Mouse (Mus musculus) lung, postnatal 36 days (tissue): ENCODE measurements around the gene Gpr152.
"Not testable (repeated sequence)": the region's sequence is repeated elsewhere in the genome, so short reads cannot be mapped to it uniquely, and the experiment has no call there.

Experiments
- DNase-seq: peaks from one replicate; pipeline ENCODE4 v3.0.0; 2022; ENCODE audit warnings: mixed read lengths

The Gpr152 gene

DNA sequence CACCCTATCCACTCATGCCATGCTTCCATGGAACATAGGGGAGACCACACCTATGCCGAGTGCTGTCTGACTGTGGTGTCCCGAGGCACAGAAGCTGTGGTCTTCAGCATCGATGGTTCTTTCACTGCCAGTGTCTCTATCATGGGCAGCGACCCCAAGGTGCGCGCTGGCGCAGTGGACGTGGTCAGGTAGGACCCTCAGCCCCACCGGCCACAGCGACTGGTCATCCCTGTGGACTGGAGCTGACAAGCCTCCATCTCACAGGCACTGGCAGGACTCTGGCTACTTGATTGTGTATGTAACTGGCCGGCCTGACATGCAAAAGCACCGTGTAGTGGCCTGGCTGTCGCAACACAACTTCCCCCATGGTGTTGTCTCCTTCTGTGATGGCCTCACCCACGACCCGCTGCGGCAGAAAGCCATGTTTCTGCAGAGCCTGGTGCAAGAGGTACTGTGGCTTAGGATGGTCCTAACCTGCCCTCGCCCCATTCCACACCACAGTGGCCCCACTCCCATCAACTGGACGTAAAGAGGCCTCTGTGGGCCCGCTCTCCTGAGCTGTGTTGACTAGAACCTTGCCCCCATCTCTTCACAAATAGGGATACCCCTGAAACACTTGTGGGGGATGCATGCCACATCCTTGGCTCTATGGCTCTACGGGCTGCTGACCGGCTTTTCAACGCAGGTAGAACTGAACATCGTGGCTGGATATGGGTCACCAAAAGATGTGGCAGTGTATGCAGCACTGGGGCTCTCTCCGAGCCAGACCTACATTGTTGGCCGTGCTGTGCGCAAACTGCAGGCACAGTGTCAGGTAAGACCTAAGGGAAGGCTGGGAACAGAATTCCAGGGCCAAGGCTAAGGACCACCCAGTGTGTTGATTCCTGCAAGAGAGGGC lies 27.3 kb upstream of the Gpr152 start:
- peak; percentile 52 for DNase-seq

DNA sequence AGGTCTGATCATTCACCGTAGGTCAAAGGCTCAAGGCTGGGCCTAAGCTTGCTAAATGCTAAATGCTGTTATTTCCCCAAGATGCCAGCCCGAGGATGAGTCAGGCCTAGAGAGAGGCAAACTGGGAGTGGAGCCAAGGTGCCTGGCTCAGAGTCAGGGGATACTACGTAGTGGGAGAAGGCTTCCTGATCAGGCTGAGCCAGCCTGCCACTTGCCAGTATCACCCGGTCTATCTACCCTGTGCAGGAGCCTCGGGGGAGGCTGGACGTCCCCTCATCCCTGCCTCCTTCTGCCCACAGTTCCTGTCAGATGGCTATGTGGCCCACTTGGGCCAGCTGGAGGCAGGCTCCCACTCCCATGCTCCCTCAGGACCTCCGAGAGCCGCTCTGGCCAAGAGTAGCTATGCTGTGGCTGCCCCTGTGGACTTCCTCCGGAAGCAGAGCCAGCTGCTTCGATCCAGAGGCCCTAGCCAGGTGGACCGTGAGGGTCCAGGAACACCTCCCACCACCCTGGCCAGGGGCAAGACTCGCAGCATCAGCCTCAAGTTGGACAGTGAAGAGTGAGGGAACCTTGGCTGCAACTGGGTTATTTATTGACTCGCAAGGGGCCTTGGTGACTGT lies 26.3 kb upstream of the Gpr152 start:
- DNase-seq: peak; percentile 84

DNA sequence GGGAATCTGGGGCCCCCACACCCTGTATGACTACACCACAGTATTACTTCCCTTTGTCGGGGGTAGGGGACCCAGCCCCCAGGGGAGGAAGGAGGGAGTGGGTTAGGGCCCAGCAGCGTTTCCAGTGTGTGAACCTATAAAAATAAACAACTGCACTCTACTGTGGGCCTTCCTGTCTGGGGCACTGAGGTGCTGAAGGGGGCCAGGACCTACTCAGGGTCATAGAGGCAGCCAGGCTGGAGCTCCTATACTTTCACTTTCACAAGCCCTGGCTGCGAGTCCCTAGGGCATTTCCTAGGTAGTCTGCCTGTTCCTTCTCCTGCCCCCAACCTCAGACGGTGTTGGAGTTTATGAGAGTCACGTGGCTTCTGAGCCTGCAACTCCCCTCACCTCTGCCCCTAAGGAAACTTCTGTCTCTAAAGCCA lies 25.8 kb upstream of the Gpr152 start:
- DNase-seq: peak; percentile 60

DNA sequence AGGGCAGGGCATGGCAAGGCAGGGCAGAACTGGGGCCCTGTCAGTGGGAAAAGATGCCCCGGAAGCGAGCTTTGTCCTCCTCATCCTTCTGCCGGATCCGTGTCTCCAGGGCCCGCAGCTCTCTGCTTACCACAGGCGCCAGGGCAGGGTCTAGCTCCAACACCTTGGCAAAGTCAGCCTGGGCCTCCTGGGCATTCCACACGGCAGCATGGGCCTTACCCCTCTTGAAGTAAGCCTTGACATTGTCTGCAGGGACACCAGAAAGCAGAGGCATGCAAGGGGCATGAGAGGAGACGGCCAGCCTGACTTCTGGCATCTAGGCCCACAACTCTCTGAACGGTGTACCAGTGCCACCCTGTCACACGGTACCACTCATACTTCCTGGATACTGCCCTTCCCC lies 25.0 kb upstream of the Gpr152 start:
- DNase-seq: no peak

DNA sequence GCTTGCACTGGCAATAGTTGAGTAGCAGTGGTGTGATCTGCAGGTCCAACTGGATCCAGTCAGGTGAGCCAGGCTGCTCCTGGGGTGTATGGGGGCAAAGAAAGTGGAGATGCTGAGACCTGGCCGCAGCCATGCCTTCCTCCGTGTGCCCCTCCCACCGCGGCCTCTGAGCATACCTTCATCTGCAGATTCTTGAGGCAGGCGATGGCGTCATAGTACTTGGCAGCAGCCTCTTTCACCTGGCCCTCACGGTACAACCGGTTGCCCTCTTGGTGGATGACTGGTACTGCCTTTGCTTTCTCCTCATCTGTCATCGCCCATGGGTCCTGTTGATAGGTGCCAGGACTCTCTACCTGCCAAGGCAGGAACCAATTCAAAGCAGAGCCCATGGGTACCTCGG lies 24.4 kb upstream of the Gpr152 start:
- DNase-seq: no peak

DNA sequence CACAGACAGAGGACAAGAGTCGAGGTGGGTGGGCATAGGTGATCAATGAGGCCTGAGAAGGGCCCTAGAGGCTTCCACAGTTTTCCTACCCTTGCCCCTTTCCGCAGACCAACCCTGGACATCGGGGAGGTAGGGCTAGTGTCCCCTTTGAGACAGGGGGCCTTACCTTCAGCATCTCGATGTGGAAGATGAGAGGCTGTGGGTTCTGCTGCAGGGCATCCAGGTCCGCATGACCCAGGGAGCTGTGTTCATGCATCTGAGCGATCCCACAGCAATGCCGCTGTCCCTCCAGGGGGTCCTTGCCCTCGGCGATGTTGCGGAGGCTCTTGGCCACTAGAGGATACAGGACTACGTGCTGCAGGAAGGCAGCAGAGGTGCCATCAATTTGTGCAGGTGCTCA lies 23.8 kb upstream of the Gpr152 start:
- DNase-seq: no peak

DNA sequence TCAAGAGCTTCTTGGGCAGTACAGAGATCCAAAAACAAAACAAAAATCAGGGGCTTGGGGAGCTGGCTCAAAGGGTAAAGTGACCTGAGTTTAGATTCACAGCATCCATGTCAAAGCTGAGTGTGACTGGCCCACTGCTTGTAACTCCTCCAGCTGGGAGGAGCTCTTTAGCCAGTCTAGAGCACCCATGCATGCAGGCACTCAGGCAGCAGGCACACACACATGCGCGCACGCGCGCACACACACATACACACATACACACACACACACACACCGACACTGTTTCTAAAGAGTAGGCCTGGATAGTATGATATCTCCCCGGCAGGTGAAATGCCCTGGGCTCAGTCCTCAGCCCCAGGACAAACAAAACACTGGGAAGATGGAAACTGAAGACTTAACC lies 22.6 kb upstream of the Gpr152 start:
- no peak for DNase-seq

DNA sequence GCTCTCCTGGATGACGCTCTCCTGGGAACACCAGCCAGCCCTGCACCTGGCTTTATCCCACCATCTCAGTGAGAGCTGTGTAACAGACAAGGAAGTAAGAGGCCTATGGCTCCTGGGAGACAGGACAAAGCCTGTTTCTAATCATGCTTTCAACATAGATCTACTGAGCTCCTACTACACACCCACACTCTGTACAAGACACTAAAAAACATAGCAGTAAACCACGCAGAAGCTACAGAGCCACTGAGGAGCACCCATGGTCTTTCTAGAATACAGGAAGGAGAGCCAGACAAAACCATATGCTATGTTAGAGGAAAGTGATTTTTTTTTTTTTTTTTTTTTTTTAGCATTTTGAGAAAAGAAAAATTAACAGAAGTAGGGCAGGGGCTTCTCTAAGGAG lies 21.2 kb upstream of the Gpr152 start:
- no peak for DNase-seq

DNA sequence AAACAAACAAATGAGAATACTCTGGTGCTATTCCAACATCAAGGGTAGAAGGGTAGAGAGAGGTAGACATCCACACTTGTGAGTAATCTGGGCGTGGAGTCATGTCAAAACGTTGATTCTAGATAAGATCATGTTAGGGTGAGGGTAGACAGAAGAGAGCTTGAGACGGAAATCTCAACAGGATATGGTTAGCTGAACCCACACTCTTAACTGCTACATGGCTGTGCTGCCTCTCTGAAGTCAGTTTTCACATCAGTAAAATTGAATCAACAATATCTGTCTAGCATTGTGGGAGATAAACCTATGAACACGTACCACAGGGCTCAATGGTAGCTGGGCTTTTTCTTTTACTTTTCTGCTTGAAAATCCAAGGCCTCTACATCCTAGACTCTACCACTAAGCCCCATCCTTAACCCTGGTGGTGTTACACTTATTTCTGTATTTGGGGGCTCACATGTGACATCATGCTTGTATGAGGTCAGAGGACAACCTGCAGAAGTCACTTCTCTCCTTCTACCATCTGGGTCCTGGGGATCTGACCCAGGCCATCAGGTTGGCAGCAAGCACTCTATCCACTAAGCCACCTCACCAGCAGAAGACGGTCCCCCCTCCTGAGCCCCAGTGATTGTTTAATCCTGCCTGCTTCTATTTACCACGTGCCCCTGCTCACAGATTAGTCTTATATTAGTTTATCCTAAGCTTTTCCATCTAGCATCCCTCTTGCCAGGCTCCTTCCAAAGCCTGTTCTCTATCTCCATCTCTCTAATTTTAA lies 19.7 kb upstream of the Gpr152 start:
- DNase-seq: no peak

DNA sequence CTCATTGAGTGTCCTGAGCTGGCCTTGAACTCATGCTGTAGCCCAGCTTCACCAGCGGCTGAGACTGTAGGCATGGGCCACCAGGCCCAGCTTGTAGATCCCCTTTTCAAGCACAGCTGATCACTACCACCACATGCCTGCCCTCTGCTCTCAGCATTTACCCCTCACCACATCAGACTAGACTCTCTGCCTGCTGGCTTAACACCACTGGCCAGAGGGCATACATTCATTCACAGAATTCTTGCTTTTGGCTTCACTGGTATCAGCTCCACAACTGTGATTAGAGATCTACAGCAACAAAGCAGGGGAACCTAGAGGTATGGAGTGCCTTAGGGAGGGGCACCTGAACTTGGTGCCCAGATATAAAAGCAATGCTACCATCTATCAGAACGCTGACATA lies 19.1 kb upstream of the Gpr152 start:
- DNase-seq: no peak

DNA sequence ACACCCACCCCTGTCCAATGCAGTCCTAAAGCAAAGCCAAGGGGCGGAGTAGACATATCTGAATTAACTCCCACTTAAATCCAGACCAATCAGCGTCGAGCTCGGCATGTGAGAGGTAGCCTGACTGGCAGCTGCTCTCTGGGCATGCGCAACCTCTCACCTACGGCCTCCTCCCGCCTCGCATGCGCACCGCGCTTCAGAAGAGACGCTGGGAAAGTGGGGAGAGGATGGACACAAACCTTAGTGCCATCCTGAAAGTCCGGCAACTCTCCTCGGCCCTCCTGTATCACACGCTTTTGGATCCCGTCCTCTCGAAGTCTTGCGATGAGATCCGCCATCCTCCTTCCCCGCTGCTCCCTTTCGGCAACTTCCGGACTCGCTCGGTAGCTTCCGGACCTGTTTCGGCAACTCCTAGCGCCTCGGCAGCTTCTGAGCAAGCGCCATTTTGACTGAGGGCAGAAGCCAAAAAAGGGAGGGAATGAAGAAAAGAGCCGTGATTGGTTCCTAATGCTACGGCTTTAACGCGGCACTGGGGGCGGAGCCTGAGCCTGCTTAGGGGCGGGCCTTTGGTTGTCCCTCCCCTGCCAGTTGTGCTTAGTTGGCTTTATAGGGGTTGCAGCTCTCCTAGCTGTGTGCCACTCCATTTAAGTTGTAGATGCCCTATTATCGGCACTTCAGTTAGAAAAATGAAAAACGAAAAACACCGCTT lies 18.3 kb upstream of the Gpr152 start:
- DNase-seq: peak; percentile 100

DNA sequence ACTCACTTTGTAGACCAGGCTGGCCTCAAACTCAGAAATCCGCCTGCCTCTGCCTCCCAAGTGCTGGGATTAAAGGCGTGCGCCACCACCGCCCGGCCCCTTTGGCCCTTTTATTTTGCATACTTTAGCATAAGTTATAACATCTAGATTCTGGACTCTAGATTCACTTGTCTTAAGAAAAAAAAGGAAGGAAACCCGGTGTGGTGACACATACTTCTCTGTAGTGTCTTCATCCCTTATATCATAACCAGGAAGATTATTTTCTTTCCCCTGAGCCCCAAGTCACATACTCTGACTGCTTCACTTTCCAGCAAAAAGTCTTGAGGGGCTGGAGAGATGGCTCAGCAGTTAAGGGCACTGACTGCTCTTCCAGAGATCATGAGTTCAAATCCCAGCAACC lies 17.7 kb upstream of the Gpr152 start:
- DNase-seq: not testable (repeated sequence)

DNA sequence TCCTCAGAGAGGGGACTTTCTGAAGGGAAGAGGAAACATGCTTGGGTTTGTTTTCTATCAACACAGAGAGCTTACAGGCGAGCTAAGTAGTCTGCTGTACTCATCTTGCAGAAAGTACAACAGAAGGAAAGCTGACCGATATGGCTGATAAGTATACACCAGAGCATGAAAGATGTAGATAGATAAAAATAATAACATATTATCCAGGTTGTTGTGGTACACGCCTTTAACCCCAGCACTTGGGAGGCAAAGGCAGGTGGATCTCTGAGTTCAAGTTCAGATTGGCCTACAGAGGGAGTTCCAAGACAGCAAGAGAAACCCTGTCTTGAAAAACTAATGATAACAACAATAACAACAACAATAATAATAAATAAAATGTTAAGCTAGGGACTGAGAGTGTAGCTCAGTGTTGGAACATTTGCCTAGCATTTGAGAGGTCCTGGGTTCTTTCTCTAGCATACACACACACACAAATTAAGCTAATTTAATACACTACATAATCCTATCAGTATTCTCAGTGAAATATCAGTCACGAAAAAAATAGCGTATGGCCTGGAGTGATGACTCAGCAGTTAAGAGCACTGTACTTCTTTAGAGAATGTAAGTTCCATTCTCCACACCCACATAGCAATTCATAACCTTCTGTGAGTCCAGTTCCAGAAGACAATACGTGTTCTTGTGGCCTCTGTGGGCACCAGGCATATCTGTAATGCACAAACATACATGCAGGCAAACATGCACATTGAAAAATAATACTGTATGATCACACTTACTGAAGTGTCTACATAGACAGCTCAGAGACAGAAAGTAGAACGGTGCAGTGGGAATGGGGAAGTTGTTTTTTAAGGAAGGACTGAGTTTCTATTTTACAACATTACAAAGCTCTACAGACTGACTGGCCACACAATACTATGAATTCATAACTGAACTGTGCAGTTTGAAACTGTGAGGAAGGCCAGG lies 16.9 kb upstream of the Gpr152 start:
- DNase-seq: no peak

DNA sequence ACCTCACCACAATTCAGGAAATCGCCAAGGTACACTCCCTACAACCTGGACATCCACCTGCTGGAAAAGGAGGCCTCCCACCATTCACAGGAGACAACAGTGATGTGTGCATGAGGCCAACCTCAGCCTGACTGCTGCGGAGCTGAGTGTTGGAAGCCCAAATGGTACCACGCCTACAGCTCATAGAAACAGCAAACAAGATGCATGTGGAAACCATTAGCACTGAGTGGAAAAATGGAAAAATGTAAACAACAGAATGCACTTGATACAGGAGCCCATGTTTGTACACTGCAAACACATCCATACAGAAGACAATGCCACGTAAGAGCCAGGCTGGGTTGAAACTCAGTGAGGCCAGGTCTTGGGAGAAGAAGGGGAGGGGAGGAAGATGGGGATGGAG lies 15.2 kb upstream of the Gpr152 start:
- DNase-seq: no peak

DNA sequence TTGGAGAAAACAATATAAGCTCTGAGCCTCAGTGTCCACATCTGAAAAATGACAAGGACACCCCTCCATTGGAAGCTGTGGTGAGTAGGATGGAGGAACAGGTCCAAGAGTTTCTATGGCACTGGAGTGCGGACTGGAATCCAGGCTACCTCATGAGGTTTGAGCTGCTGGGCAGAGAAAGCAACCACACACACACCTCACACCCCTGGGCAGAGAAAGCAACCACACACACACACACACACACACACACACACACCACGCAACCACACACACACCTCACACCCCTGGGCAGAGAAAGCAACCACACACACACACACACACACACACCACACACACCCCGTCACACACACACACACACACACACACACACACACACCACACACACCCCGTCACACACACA lies 14.3 kb upstream of the Gpr152 start:
- not testable (repeated sequence) for DNase-seq

DNA sequence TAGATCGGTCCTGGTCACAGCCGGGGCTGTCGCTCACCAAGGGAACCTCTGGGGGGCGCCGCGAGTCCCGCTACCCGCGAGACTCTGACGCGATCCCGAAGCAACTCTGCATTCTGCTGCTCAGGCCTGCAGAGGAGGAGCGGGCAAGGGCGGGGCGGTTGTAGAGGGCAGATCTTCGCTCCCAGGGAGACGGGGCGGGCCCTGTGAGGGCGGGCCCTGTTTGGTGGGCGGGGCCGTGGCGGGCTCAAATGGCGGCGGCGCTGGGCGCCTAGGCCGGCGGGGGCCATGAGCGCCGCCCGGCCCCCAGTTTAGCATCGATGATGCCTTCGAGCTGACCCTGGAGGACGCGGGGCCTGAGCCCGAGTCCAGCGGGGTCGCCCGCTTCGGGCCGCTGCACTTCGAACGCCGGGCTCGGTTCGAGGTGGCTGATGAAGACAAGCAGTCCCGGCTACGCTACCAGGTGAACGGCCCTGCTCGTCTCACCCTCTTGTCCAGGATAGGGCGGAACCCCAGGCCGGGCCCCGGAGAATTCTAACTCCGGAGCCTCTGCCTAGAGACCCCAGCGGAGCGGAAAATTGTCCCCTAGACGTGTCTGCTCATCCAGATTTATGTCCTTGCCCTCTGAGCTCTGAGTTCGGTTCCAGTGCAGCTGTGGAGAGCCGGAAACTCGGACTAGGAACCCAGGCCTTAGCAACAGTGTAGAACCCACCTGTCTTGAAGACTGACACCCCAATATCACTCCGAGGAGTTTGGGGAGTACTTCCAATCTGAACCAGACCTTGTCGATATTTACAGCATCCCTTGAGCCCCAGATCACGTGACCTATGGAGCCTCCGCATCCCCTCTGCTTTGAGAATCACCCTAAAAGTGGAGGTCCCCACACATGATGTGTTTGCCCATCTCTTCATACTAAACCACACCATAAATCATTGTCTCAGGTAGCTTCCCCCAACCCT lies 13.6 kb upstream of the Gpr152 start, which contains the start of gene Aip:
Gene Aip, minus strand, starts transcription at position 118 of the 956 bp plus-strand sequence.
- peak; percentile 99 for DNase-seq

DNA sequence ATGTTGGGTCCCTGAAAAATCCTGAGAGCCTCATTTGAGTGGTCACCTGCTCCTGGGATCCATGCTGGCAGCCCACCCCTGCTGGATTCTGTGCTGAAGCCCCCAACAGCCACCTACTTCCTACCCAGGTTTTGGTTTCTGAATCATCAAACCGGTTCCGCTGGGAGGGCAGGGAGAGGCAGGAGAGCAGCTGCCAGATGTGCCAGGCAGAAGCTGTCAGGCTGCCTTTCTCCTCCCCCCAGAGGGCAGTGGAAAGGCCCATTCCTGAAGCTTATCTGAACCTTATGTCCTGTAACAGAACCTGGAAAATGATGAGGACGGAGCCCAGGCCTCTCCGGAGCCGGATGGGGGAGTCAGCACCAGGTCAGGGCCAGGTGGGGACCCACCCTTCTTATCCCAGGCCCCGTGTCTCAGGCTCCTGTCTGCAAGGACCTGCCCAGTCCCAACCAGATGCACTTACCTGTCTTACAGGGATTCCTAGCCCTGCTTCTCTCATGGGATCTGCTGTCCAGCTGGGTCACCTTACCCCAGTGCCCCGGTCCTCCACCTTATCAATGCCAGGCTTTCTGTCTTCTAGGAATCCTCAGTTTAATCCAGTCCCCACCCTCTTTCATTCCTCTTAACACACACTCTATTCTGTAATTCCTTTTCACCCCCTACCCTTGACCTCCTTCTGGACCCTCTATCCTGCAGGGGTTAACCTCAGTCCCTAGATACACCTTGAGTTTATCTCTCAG lies 12.7 kb upstream of the Gpr152 start:
- DNase-seq: peak; percentile 64

DNA sequence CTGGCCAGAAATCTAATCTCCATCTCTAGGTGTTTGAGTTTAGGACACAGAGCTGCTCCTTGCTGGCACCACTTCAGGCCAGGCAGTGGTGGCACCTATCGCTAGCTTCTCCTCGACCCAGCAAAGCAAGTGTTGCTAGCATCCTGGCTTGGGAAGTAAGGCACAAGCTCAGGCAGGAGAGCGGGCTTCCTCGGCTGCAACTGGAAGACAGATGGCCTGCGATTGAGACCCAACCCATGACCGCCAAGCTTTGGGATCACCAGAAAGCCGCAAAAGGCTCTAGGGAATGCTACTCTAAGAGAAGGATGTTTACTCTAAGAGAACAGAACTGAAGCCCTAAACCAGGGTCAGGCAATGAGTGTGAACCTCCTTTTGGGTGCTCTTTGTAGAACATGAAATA lies 10.1 kb upstream of the Gpr152 start:
- no peak for DNase-seq

DNA sequence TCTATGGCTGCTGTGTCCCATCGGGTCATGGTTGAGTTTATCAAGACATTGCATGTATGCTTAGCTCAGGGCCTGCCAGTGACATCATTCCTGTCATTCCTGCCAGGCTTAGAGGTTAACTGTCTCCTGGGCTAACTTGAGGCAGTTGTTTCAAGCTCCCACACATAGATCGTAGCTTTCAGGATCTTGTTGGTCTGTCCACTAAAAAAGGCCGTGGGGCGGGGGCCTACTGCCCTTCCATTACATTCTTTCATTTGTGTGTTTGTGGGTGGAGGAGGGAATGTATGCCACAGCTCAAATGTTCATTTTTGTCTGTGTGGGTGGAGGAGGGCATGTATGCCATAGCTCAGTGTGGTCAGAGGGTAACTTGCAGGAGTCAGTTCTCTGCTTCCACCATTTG lies 9.5 kb upstream of the Gpr152 start:
- DNase-seq: no peak

DNA sequence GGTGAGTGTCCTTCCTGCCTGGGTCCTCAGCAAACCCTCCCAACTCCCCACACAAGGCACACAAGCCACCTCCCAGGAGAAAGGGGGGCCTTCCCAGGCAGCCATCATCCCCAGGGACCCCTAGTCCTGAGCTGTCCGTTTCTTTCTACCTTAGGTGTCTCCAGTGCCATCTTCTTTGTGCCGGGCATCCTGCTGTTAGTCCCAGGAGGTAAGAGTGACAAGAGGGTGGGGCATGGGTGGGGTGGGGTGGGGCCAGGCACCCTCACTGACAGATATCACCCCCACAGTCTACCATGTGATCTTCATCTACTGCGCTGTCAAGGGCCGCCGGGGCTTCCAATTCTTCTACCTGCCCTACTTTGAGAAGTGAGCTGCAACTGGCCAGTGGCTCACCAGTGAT lies 8.5 kb upstream of the Gpr152 start:
- DNase-seq: no peak
